Mouse (Mus musculus): ENCODE measurements around the gene Mbip.

Mbip gene

GRCm38 (mm10) chr12:56288548-56288947 is 57.1 kb downstream of the Mbip start:
- DNase-seq = peak; percentile 66 to 83

- DNase-seq = no peak
Observed at GRCm38 (mm10) chr12:56286828-56287227, 58.9 kb downstream of the Mbip start.

- no peak for DNase-seq
Observed at GRCm38 (mm10) chr12:56284210-56284609, 61.5 kb downstream of the Mbip start.

GRCm38 (mm10) chr12:56281649-56282048 is 64.0 kb downstream of the Mbip start:
- DNase-seq = peak; percentile 65 to 81
